Mouse (Mus musculus): ENCODE results near the gene Dbi. TPM values are rescaled to one million over a fixed set of nuclear protein-coding genes. Genes with fewer than 3 reads are reported as not detected.
A peak's percentile ranks its signal among the peaks of the same experiment; 100 is the strongest.

Dbi gene
- total and polyA plus RNA-seq, 3 experiments: 14.5 to 652 (median 118) TPM

GRCm38 (mm10) chr1:120158474-120159127, 37.7 kb upstream of the Dbi start:
- DNase-seq (ENCODE audit: low spot score) (no peak), ATAC-seq (ENCODE audit: extremely low read depth, insufficient number of reproducible peaks, low FRiP score, poor library complexity, severe bottlenecking) (no peak)
- Histone ChIP-seq H3K27me3 (ENCODE audit: insufficient read depth, low read length) (no peaks in the 10 kb centered on the region), H3K9me3 (replicated peaks) (no peaks in the 10 kb centered on the region), H3K36me3 (replicated peaks) (peaks cover 63% of the 10 kb centered on the region), H3K4me3 (ENCODE audit: low read depth, low read length) (no peak overlapping the region), H3K4me1 (ENCODE audit: insufficient read depth, low read depth, low read length) (no peaks in the 10 kb centered on the region)
- TF ChIP-seq GATA2 (IDR thresholded peaks at IDR 0.05; ENCODE audit: borderline replicate concordance, low read depth, low read length) (no peak), CTCF (IDR thresholded peaks at IDR 0.05; ENCODE audit: low read depth, low read length) (no peak), GATA1 (IDR thresholded peaks at IDR 0.05; ENCODE audit: borderline replicate concordance, low read length) (no peak), POLR2AphosphoS5 (IDR thresholded peaks at IDR 0.05; ENCODE audit: insufficient replicate concordance, low read depth, low read length) (no peak), TAL1 (conservative IDR thresholded peaks at IDR 0.05; ENCODE audit: low read depth, low read length) (no peak)

GRCm38 (mm10) chr1:120155325-120155724, 34.4 kb upstream of the Dbi start:
- no peaks in the 10 kb centered on the region for H3K27me3 ChIP-seq (ENCODE audit: insufficient read depth, low read length)
- ATAC-seq (ENCODE audit: extremely low read depth, insufficient number of reproducible peaks, low FRiP score, poor library complexity, severe bottlenecking) (no peak), DNase-seq (ENCODE audit: low spot score) (peak; percentile 21)
- no peaks in the 10 kb centered on the region for H3K4me1 ChIP-seq (ENCODE audit: insufficient read depth, low read depth, low read length)
- H3K36me3 ChIP-seq (replicated peaks): peaks cover 74% of the 10 kb centered on the region
- TF ChIP-seq CTCF (IDR thresholded peaks at IDR 0.05; ENCODE audit: low read depth, low read length) (peak; percentile 71), GATA2 (IDR thresholded peaks at IDR 0.05; ENCODE audit: borderline replicate concordance, low read depth, low read length) (no peak)
- no peaks in the 10 kb centered on the region for H3K9me3 ChIP-seq (replicated peaks)
- H3K4me3 ChIP-seq (ENCODE audit: low read depth, low read length): no peak overlapping the region

GRCm38 (mm10) chr1:120154232-120154631, 33.4 kb upstream of the Dbi start:
- H3K4me1 ChIP-seq (ENCODE audit: insufficient read depth, low read depth, low read length): no peaks in the 10 kb centered on the region
- DNase-seq (ENCODE audit: low spot score) (no peak), ATAC-seq (ENCODE audit: extremely low read depth, insufficient number of reproducible peaks, low FRiP score, poor library complexity, severe bottlenecking) (peak; percentile 51)
- peaks cover 66% of the 10 kb centered on the region for H3K36me3 ChIP-seq (replicated peaks)
- H3K4me3 ChIP-seq (ENCODE audit: low read depth, low read length): no peak overlapping the region
- TF ChIP-seq GATA1 (IDR thresholded peaks at IDR 0.05; ENCODE audit: borderline replicate concordance, low read length) (no peak), CTCF (IDR thresholded peaks at IDR 0.05; ENCODE audit: low read depth, low read length) (peak; percentile 25; the same call in 1 of the 2 replicates), GATA2 (IDR thresholded peaks at IDR 0.05; ENCODE audit: borderline replicate concordance, low read depth, low read length) (no peak)
- H3K27me3 ChIP-seq (ENCODE audit: insufficient read depth, low read length): no peaks in the 10 kb centered on the region
- no peaks in the 10 kb centered on the region for H3K9me3 ChIP-seq (replicated peaks)

- no peaks in the 10 kb centered on the region for H3K9me3 ChIP-seq (replicated peaks)
- no peak overlapping the region for H3K4me3 ChIP-seq (ENCODE audit: low read depth, low read length)
- no peak for ATAC-seq (ENCODE audit: extremely low read depth, insufficient number of reproducible peaks, low FRiP score, poor library complexity, severe bottlenecking)
- peaks cover 40% of the 10 kb centered on the region for H3K36me3 ChIP-seq (replicated peaks)
- TF ChIP-seq TAL1 (conservative IDR thresholded peaks at IDR 0.05; ENCODE audit: low read depth, low read length) (no peak), GATA1 (IDR thresholded peaks at IDR 0.05; ENCODE audit: borderline replicate concordance, low read length) (no peak), POLR2AphosphoS5 (IDR thresholded peaks at IDR 0.05; ENCODE audit: insufficient replicate concordance, low read depth, low read length) (no peak), CTCF (IDR thresholded peaks at IDR 0.05; ENCODE audit: low read depth, low read length) (no peak), GATA2 (IDR thresholded peaks at IDR 0.05; ENCODE audit: borderline replicate concordance, low read depth, low read length) (no peak)
- H3K27me3 ChIP-seq (ENCODE audit: insufficient read depth, low read length): no peaks in the 10 kb centered on the region
- H3K4me1 ChIP-seq (ENCODE audit: insufficient read depth, low read depth, low read length): peaks cover 3% of the 10 kb centered on the region
- DNase-seq (ENCODE audit: low spot score): no peak
These were observed 26.1 kb upstream of the Dbi start for GRCm38 (mm10) chr1:120146994-120147393.

GRCm38 (mm10) chr1:120145527-120146216, 24.8 kb upstream of the Dbi start:
- Histone ChIP-seq H3K4me3 (ENCODE audit: low read depth, low read length) (no peak overlapping the region), H3K4me1 (ENCODE audit: insufficient read depth, low read depth, low read length) (peaks cover 3% of the 10 kb centered on the region), H3K9me3 (replicated peaks) (no peaks in the 10 kb centered on the region), H3K27me3 (ENCODE audit: insufficient read depth, low read length) (no peaks in the 10 kb centered on the region), H3K36me3 (replicated peaks) (peaks cover 27% of the 10 kb centered on the region)
- DNase-seq (ENCODE audit: low spot score) (no peak), ATAC-seq (ENCODE audit: extremely low read depth, insufficient number of reproducible peaks, low FRiP score, poor library complexity, severe bottlenecking) (no peak)
- TF ChIP-seq GATA2 (IDR thresholded peaks at IDR 0.05; ENCODE audit: borderline replicate concordance, low read depth, low read length) (no peak), CTCF (IDR thresholded peaks at IDR 0.05; ENCODE audit: low read depth, low read length) (no peak), POLR2AphosphoS5 (IDR thresholded peaks at IDR 0.05; ENCODE audit: insufficient replicate concordance, low read depth, low read length) (no peak), GATA1 (IDR thresholded peaks at IDR 0.05; ENCODE audit: borderline replicate concordance, low read length) (no peak)

- ATAC-seq (ENCODE audit: extremely low read depth, insufficient number of reproducible peaks, low FRiP score, poor library complexity, severe bottlenecking): no peak
- no peak overlapping the region for H3K4me3 ChIP-seq (ENCODE audit: low read depth, low read length)
- peaks cover 21% of the 10 kb centered on the region for H3K36me3 ChIP-seq (replicated peaks)
- no peaks in the 10 kb centered on the region for H3K27me3 ChIP-seq (ENCODE audit: insufficient read depth, low read length)
- H3K9me3 ChIP-seq (replicated peaks): no peaks in the 10 kb centered on the region
- no peak for DNase-seq (ENCODE audit: low spot score)
- peaks cover 3% of the 10 kb centered on the region for H3K4me1 ChIP-seq (ENCODE audit: insufficient read depth, low read depth, low read length)
- TF ChIP-seq TAL1 (conservative IDR thresholded peaks at IDR 0.05; ENCODE audit: low read depth, low read length) (no peak), GATA2 (IDR thresholded peaks at IDR 0.05; ENCODE audit: borderline replicate concordance, low read depth, low read length) (no peak), GATA1 (IDR thresholded peaks at IDR 0.05; ENCODE audit: borderline replicate concordance, low read length) (no peak)
These were observed 21.7 kb upstream of the Dbi start for GRCm38 (mm10) chr1:120142551-120142950.

Data from G1E (cell line).